Mouse (Mus musculus): ENCODE measurements around the gene Vps54. TPM values are rescaled to one million over a fixed set of nuclear protein-coding genes. Genes with fewer than 3 reads are reported as not detected.

Vps54 gene
- polyA plus RNA-seq, 1 experiment from 2014 or later, result 10.6 TPM

GRCm38 (mm10) chr11:21308119-21308518, 69.0 kb downstream of the Vps54 start:
- Histone ChIP-seq H3K9me3 (ENCODE audit: low read length) (no peaks in the 10 kb centered on the region), H3K27ac (ENCODE audit: low read length) (no peak overlapping the region), H3K4me1 (ENCODE audit: insufficient read depth, low read depth, low read length) (no peaks in the 10 kb centered on the region), H3K9ac (replicated peaks; ENCODE audit: low read depth) (no peak overlapping the region), H3K36me3 (ENCODE audit: insufficient read depth, low read length) (peaks cover 7% of the 10 kb centered on the region; the same call in 1 of the 2 replicates), H3K4me2 (replicated peaks; ENCODE audit: low read depth, low read length) (no peak overlapping the region), H3K27me3 (replicated peaks; ENCODE audit: insufficient read depth, low read length) (no peaks in the 10 kb centered on the region), H3K4me3 (ENCODE audit: low read depth, low read length) (no peak overlapping the region)
- no peak for ATAC-seq
- peak; percentile 22 for DNase-seq (ENCODE audit: low spot score)
- WGBS, result 79% methylated on average over 5 of the region's 5 CpGs
- no peak for TF ChIP-seq EP300 (IDR thresholded peaks at IDR 0.05)
- TF ChIP-seq CTCF (IDR thresholded peaks at IDR 0.05), result peak; percentile 73

DNA sequence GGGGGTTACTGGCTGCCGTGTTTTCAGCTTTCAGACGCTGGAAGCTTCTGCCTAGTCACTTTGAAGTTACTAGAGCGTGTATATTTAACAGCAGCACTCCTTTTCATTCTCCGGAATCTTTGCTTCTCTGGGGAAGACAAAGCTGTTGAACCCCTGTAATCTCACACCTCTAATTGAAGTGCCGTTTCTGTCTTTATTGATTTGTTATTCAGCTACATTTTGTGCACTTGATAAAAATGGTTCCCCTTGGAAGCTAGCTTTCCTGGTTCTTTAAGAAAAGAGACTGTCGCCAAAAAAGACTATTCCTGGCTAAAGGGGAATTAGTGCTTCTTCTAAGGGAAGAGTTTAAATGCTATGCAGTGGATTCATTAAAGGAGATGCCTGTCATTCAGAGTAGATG, 70.4 kb downstream of the Vps54 start:
- Histone ChIP-seq H3K36me3 (ENCODE audit: insufficient read depth, low read length) (peaks cover 7% of the 10 kb centered on the region; the same call in 1 of the 2 replicates), H3K4me1 (ENCODE audit: insufficient read depth, low read depth, low read length) (no peaks in the 10 kb centered on the region), H3K4me3 (ENCODE audit: low read depth, low read length) (no peak overlapping the region), H3K9ac (replicated peaks; ENCODE audit: low read depth) (no peak overlapping the region), H3K4me2 (replicated peaks; ENCODE audit: low read depth, low read length) (no peak overlapping the region), H3K27ac (ENCODE audit: low read length) (no peak overlapping the region), H3K9me3 (ENCODE audit: low read length) (no peaks in the 10 kb centered on the region), H3K27me3 (replicated peaks; ENCODE audit: insufficient read depth, low read length) (no peaks in the 10 kb centered on the region)
- ATAC-seq (no peak), DNase-seq (ENCODE audit: low spot score) (no peak)
- WGBS, result 59% methylated on average over 6 of the region's 6 CpGs
- TF ChIP-seq CTCF (IDR thresholded peaks at IDR 0.05), result no peak
- TF ChIP-seq EP300 (IDR thresholded peaks at IDR 0.05), result no peak

GRCm38 (mm10) chr11:21313922-21314657, 75.0 kb downstream of the Vps54 start:
- WGBS, result 71% methylated on average over 9 of the region's 9 CpGs
- no peaks in the 10 kb centered on the region for H3K9me3 ChIP-seq (ENCODE audit: low read length)
- no peak for DNase-seq (ENCODE audit: low spot score)
- H3K36me3 ChIP-seq (ENCODE audit: insufficient read depth, low read length), result peaks cover 12% of the 10 kb centered on the region
- TF ChIP-seq CTCF (IDR thresholded peaks at IDR 0.05) (no peak), EP300 (IDR thresholded peaks at IDR 0.05) (no peak)
- ATAC-seq, result no peak
- H3K27ac ChIP-seq (ENCODE audit: low read length), result no peak overlapping the region
- no peaks in the 10 kb centered on the region for H3K27me3 ChIP-seq (replicated peaks; ENCODE audit: insufficient read depth, low read length)
- H3K4me3 ChIP-seq (ENCODE audit: low read depth, low read length), result no peak overlapping the region
- H3K4me2 ChIP-seq (replicated peaks; ENCODE audit: low read depth, low read length), result no peak overlapping the region
- 0 out of 2 replicates have a peak, but pooled peaks cover 3% of the 10 kb centered on the region for H3K4me1 ChIP-seq (ENCODE audit: insufficient read depth, low read depth, low read length)
- no peak overlapping the region for H3K9ac ChIP-seq (replicated peaks; ENCODE audit: low read depth)

DNA sequence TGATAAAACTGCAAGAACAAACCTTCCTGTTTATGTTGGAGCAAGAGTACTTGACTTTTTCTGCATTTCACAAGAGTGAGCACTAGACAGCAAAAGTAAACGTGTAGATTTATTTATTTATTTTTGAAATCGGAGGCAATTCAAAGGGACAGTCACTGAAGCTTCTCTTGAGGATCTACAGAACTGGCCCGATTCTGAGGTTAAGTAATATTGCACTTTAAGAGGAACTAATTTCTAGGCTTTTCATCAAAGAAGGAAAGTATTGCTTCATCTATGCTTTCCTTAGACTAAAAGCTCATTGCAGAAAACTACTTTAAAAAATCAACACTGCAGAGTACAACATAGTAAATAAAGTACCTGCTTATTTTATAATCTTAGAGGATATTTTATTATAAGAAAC, 82.5 kb downstream of the Vps54 start:
- no peak overlapping the region for H3K4me3 ChIP-seq (ENCODE audit: low read depth, low read length)
- 11% methylated on average over 3 of the region's 3 CpGs for WGBS
- ATAC-seq (peak; percentile 23; the same call in 1 of the 2 replicates), DNase-seq (ENCODE audit: low spot score) (peak; percentile 46)
- H3K4me2 ChIP-seq (replicated peaks; ENCODE audit: low read depth, low read length), result no peak overlapping the region
- no peaks in the 10 kb centered on the region for H3K27me3 ChIP-seq (replicated peaks; ENCODE audit: insufficient read depth, low read length)
- H3K9ac ChIP-seq (replicated peaks; ENCODE audit: low read depth), result no peak overlapping the region
- TF ChIP-seq CTCF (IDR thresholded peaks at IDR 0.05) (no peak), EP300 (IDR thresholded peaks at IDR 0.05) (no peak)
- no peak overlapping the region for H3K27ac ChIP-seq (ENCODE audit: low read length)
- H3K9me3 ChIP-seq (ENCODE audit: low read length), result no peaks in the 10 kb centered on the region
- H3K36me3 ChIP-seq (ENCODE audit: insufficient read depth, low read length), result peaks cover 7% of the 10 kb centered on the region; the same call in 1 of the 2 replicates
- 0 out of 2 replicates have a peak, but pooled peaks cover 5% of the 10 kb centered on the region for H3K4me1 ChIP-seq (ENCODE audit: insufficient read depth, low read depth, low read length)

DNA sequence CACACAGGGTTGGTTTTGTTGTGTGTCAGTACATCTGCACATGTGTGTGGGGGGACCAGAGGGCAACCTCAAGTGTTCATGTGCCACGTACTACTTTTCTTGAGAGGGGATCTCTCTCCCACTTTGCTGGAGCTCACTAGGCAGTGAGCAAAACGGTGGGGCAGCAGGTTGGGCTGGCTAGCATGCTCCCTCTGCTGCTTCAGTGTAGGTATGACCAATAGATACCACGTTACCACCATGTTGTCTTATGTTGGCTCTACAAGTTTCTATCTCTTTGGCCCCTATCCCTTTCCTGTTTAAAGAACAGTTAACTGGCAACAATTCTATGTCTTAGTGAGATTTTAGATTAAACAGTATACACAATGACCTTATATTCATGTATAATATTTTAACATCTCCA, 83.3 kb downstream of the Vps54 start:
- Histone ChIP-seq H3K27me3 (replicated peaks; ENCODE audit: insufficient read depth, low read length) (no peaks in the 10 kb centered on the region), H3K4me2 (replicated peaks; ENCODE audit: low read depth, low read length) (no peak overlapping the region), H3K4me3 (ENCODE audit: low read depth, low read length) (no peak overlapping the region), H3K9me3 (ENCODE audit: low read length) (no peaks in the 10 kb centered on the region), H3K4me1 (ENCODE audit: insufficient read depth, low read depth, low read length) (0 out of 2 replicates have a peak, but pooled peaks cover 5% of the 10 kb centered on the region), H3K9ac (replicated peaks; ENCODE audit: low read depth) (no peak overlapping the region), H3K36me3 (ENCODE audit: insufficient read depth, low read length) (peaks cover 7% of the 10 kb centered on the region; the same call in 1 of the 2 replicates), H3K27ac (ENCODE audit: low read length) (no peak overlapping the region)
- ATAC-seq, result peak; percentile 28; the same call in 1 of the 2 replicates
- DNase-seq (ENCODE audit: low spot score), result no peak
- WGBS, result 67% methylated on average over 3 of the region's 3 CpGs
- TF ChIP-seq CTCF (IDR thresholded peaks at IDR 0.05), result peak; percentile 27; the same call in 1 of the 2 replicates
- TF ChIP-seq EP300 (IDR thresholded peaks at IDR 0.05), result no peak

DNA sequence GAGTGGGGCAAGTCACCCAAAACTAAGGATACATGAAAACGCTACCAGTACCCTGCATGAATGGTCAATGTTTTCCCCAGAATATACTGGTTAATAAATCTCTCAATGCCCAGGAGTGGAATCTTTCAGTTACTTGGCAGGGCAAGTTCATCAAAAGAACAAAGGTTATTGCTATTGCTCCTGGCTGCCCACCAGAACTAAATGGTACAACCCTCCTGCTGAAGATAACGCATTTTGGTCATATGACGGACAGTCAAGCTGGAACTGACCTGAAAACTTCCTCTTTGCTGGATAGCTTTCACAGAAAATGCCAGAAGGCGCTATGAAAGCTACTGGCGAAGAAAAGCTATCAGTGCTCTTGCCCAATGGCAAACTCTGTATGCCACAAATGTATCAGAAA, 86.7 kb downstream of the Vps54 start:
- Histone ChIP-seq H3K9ac (replicated peaks; ENCODE audit: low read depth) (no peak overlapping the region), H3K27me3 (replicated peaks; ENCODE audit: insufficient read depth, low read length) (no peaks in the 10 kb centered on the region), H3K4me3 (ENCODE audit: low read depth, low read length) (no peak overlapping the region), H3K4me1 (ENCODE audit: insufficient read depth, low read depth, low read length) (no peaks in the 10 kb centered on the region), H3K4me2 (replicated peaks; ENCODE audit: low read depth, low read length) (no peak overlapping the region), H3K36me3 (ENCODE audit: insufficient read depth, low read length) (peaks cover 22% of the 10 kb centered on the region), H3K27ac (ENCODE audit: low read length) (no peak overlapping the region), H3K9me3 (ENCODE audit: low read length) (no peaks in the 10 kb centered on the region)
- 97% methylated on average over 5 of the region's 5 CpGs for WGBS
- no peak for TF ChIP-seq EP300 (IDR thresholded peaks at IDR 0.05)
- TF ChIP-seq CTCF (IDR thresholded peaks at IDR 0.05), result no peak
- DNase-seq (ENCODE audit: low spot score) (no peak), ATAC-seq (no peak)

All from lung, postnatal 0 days (tissue).